Mouse (Mus musculus) liver, embryonic 16.5 days (tissue): ENCODE measurements around the gene Cyfip1. TPM values are rescaled to one million over a fixed set of nuclear protein-coding genes. Genes with fewer than 3 reads are reported as not detected.
A peak's percentile ranks its signal among the peaks of the same experiment; 100 is the strongest.

Experiments
- ATAC-seq: fragments of 200-750 bp; cut with Nextera tagmentation; 2 replicates; pipeline ENCODE4 v1.8.0; 2017; ENCODE audit warnings: low read depth, mild to moderate bottlenecking, moderate number of reproducible peaks, moderate library complexity
- H3K27ac ChIP-seq: fragments of 300-500 bp; sonication (generic); 2 replicates; pipeline ENCODE4 v1.5.1; 2014; ENCODE audit warnings: mild to moderate bottlenecking, low read length
- H3K27me3 ChIP-seq: fragments of 300-500 bp; sonication (generic); 2 replicates; pipeline ENCODE4 v1.6.1; 2014; ENCODE audit warnings: low read depth, low read length, mixed read lengths; ENCODE audit not compliant: control insufficient read depth, insufficient read depth
- H3K36me3 ChIP-seq: fragments of 300-500 bp; sonication (generic); 2 replicates; pipeline ENCODE4 v1.6.1; 2014; ENCODE audit warnings: mild to moderate bottlenecking; ENCODE audit not compliant: control insufficient read depth, insufficient read depth
- H3K4me1 ChIP-seq: fragments of 300-500 bp; sonication (generic); 2 replicates; pipeline ENCODE4 v1.6.1; 2014; ENCODE audit warnings: low read depth, low read length, mixed read lengths; ENCODE audit not compliant: control insufficient read depth
- H3K4me2 ChIP-seq: fragments of 300-500 bp; sonication (generic); 2 replicates; pipeline ENCODE4 v1.6.1; 2014; ENCODE audit warnings: low read depth, low read length, mixed read lengths
- H3K4me3 ChIP-seq: fragments of 300-500 bp; sonication (generic); 2 replicates; pipeline ENCODE4 v1.5.1; 2014; ENCODE audit warnings: low read depth, mild to moderate bottlenecking, low read length
- H3K9ac ChIP-seq: fragments of 300-500 bp; sonication (generic); 2 replicates; pipeline ENCODE4 v1.6.1; 2014; ENCODE audit warnings: low read depth, low read length
- H3K9me3 ChIP-seq: fragments of 300-500 bp; sonication (generic); replicated peaks from 2 replicates; pipeline ENCODE4 v1.6.1; 2016; ENCODE audit warnings: low read length; ENCODE audit not compliant: control insufficient read depth
- WGBS: fragments of 180-500 bp; shearing (Covaris S2); extraction: QIAGEN DNeasy Blood & Tissue Kit; methylation state at CpG from one replicate; pipeline ENCODE4 v1.1.7; 2014; ENCODE audit not compliant: insufficient replicate concordance; 5-methylcytosine and 5-hydroxymethylcytosine counted together
- polyA plus RNA-seq: library from polyadenylated mRNA; unstranded; fragments of >200 nt; fragmentation: Nextera tagmentation; extraction: Ambion mirVana; gene quantifications from 2 replicates; pipeline ENCODE4 v1.2.1, GENCODE M21; 2015

Gene Cyfip1
- polyA plus RNA-seq = 16.7 and 17.5 TPM in 2 replicates

DNA sequence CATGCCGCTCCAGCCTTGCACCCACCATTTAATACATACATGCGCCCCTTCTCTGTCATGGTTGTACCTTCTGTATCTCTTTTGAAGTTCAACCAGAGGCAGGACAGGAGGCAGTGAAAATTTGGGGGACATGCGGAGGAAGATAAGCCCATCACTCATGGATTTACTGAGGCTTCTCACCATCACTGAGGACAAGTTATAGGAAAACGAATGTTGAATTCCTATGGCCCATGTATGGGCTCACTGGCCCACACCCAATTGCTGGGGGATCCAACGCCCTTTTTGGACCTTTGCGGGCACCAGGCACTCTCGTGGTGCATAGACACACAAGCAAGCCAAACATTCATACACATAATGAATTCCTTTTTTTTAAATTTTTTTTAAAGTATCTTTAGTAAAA, at the start of gene Cyfip1:
Cyfip1 (plus strand) TSS at position 301 of the 400 bp plus-strand sequence.
- Histone ChIP-seq H3K27me3 (no peaks in the 10 kb centered on the region), H3K9me3 (no peaks in the 10 kb centered on the region), H3K27ac (peak within 1 kb of the TSS; percentile 75), H3K4me1 (peaks cover 3% of the 10 kb centered on the region; the same call in 1 of the 2 replicates), H3K4me3 (peak within 1 kb of the TSS; percentile 77), H3K36me3 (no peaks in the 10 kb centered on the region), H3K9ac (peak within 1 kb of the TSS; percentile 78), H3K4me2 (peak within 1 kb of the TSS; percentile 80)
- WGBS = 54% methylated on average over 7 of the region's 7 CpGs
- no peak for ATAC-seq

DNA sequence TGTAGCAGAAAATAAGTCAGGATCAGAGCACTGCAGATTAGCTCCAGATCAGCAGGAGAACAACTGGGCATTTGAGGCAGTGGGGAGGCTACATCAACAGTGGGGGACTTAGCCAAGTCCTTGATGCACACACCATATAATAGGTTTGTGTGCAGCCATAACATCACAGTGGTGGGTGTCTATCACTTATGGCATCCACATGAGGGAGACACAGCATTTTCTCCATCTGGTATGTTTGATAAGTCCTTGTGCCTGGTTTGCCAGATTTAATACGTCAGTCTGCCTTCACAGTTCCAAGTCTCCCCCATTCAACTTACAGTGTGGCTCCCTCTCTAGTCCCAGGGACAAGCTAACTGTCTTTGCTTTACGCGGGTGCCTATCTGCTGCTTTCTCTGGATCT, 49.3 kb upstream of the Cyfip1 start:
- 68% methylated on average over 3 of the region's 3 CpGs for WGBS
- H3K9ac ChIP-seq = no peak overlapping the region
- ATAC-seq = no peak
- no peak overlapping the region for H3K4me3 ChIP-seq
- no peaks in the 10 kb centered on the region for H3K27me3 ChIP-seq
- H3K36me3 ChIP-seq = peaks cover 12% of the 10 kb centered on the region
- no peak overlapping the region for H3K27ac ChIP-seq
- H3K4me2 ChIP-seq = no peak overlapping the region
- no peaks in the 10 kb centered on the region for H3K9me3 ChIP-seq
- peaks cover 16% of the 10 kb centered on the region for H3K4me1 ChIP-seq

DNA sequence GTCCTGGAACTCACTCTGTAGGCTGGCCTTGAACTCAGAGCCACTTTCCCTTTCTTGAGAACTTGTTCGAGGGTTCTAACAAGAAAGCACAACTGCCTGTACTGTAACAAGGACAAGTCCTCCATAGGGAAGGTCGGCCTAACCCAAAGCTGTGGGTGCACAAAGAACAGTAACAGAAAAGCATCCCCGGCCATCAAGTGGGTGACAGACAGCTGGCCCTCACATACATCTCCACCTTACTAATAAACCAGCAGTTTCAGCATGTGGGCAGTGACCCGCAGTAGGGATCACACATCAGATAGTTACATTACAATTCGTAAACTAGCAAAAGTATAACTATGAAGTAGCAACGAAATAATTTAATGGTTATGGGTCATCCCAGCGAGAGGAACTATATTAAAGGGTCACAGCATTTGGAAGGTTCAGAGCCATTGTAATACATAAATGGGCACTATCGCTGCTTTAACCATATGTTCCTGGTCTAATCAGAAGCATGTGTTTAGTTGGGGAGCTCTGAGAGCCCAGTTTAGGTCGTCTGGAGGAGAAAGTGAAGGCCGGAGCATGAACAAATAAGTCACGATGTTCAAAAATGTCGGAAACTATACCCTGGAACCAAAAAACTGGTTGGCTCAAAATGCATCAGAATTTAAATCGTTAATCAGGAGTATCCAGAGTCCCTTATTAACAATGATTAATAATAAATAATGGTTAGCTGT, 48.2 kb upstream of the Cyfip1 start:
- 37% methylated on average over 13 of the region's 13 CpGs for WGBS
- H3K4me3 ChIP-seq = peak overlapping the region; percentile 86
- H3K27me3 ChIP-seq = no peaks in the 10 kb centered on the region
- no peaks in the 10 kb centered on the region for H3K9me3 ChIP-seq
- peaks cover 16% of the 10 kb centered on the region for H3K4me1 ChIP-seq
- no peak overlapping the region for H3K27ac ChIP-seq
- H3K4me2 ChIP-seq = peak overlapping the region; percentile 75
- no peak for ATAC-seq
- H3K36me3 ChIP-seq = peaks cover 17% of the 10 kb centered on the region
- peak overlapping the region; percentile 83 for H3K9ac ChIP-seq

DNA sequence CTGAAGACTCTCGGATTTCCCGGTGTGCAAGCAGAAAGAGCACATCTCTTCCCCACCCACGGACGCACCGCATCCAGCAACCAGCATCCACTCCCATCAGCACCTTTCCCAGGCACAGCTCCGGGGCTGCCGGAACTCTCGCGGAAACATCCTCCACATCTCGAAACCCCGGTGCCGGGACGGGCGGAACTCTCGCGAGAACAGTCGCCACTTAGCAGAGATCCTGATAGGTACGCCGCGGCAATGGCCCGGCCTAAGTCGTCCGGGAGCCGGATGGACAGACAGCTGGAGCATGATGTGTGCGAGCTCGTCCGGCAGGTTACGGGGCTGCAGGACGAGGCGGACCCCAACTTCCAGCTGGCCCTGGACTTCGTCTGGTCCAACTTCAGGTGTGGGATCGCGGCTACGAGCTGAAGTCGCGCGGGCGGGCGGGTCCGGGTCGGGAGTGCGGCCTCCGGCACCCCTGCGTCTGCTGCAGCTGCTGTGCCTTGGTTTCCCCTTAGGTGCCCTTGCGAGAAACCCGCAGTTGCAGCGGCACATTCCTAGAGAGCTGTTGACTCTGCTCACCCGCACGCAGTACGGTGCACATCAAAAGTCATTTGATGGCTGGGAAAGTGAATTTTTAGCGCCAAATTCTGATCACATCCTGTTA, 47.5 kb upstream of the Cyfip1 start, which contains the start of gene Tubgcp5:
Tubgcp5 (plus strand) TSS at position 203 of the 652 bp plus-strand sequence.
- H3K4me1 ChIP-seq = peaks cover 16% of the 10 kb centered on the region
- H3K9ac ChIP-seq = peak within 1 kb of the TSS; percentile 83
- H3K36me3 ChIP-seq = peaks cover 17% of the 10 kb centered on the region
- H3K9me3 ChIP-seq = no peaks in the 10 kb centered on the region
- peak within 1 kb of the TSS; percentile 86 for H3K4me3 ChIP-seq
- H3K27me3 ChIP-seq = no peaks in the 10 kb centered on the region
- H3K27ac ChIP-seq = peak within 1 kb of the TSS; percentile 50; the same call in 1 of the 2 replicates
- peak; percentile 100 for ATAC-seq
- peak within 1 kb of the TSS; percentile 75 for H3K4me2 ChIP-seq
- WGBS = under 1% methylated on average over 51 of the region's 51 CpGs

DNA sequence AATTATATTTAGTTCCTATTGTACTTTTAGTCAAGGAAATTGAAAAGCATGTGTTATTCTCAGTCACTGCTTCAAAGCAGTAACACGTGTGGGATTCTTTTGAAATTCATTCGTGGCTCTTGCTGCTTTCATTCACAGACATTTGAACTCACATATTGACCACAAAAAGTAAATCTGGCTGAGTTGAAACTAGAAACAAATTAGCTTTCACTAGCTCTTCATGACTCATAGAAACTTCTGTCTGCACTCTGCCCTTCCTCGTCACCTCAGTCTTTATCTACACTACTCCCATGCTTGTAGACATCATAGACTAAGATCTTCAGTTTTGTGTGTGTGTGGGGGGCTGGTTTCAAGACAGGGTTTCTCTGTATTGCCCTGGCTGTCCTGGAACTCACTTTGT, 41.6 kb upstream of the Cyfip1 start:
- H3K4me1 ChIP-seq = peaks cover 7% of the 10 kb centered on the region
- H3K4me3 ChIP-seq = no peak overlapping the region
- 81% methylated on average over 3 of the region's 3 CpGs for WGBS
- H3K9me3 ChIP-seq = no peaks in the 10 kb centered on the region
- no peaks in the 10 kb centered on the region for H3K27me3 ChIP-seq
- H3K27ac ChIP-seq = no peak overlapping the region
- peaks cover 36% of the 10 kb centered on the region for H3K36me3 ChIP-seq
- no peak overlapping the region for H3K9ac ChIP-seq
- H3K4me2 ChIP-seq = no peak overlapping the region
- ATAC-seq = no peak

DNA sequence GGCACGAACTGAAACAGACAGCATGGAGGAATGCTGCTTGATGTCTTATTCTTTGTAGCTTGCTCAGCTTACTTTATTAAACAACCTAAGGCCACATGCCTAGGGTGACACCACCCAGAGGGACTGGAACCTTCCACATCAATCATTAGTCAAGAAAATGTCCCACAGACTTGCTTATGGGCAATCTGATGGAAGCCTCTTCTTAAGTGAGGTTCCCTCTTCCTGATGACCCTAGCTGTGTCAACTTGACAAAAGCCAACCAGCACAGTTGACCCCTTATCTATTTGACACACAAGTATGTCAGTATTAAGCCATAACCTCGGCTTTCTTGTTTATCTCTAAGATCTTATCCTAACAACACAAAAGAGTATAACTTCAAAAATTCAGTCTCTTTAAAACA, 31.6 kb upstream of the Cyfip1 start:
- no peak overlapping the region for H3K9ac ChIP-seq
- ATAC-seq = no peak
- WGBS = 53% methylated on average over 2 of the region's 2 CpGs
- no peak overlapping the region for H3K4me2 ChIP-seq
- no peaks in the 10 kb centered on the region for H3K27me3 ChIP-seq
- H3K4me3 ChIP-seq = no peak overlapping the region
- no peak overlapping the region for H3K27ac ChIP-seq
- peaks cover 18% of the 10 kb centered on the region for H3K36me3 ChIP-seq
- H3K4me1 ChIP-seq = no peaks in the 10 kb centered on the region
- no peaks in the 10 kb centered on the region for H3K9me3 ChIP-seq

DNA sequence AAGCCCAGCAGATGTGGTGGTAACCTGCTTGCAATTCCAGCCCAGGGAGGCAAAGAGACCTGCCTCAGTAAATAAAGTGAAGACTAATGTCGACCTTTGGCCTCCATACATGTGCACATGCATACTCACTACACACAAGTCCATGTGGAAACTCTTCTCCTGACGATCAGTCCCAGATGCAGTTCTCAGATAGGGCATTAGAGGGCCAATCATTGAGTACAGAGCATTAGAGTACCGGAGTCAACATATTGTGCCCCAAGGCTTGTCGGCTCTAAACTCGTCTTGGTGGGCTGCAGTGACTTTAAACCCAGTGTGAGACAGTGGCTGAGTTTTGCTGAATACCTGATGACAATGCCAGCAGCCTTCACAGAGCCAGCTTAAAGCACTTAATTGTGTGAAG, 17.1 kb upstream of the Cyfip1 start:
- H3K27me3 ChIP-seq = no peaks in the 10 kb centered on the region
- H3K4me2 ChIP-seq = no peak overlapping the region
- WGBS = 74% methylated on average over 5 of the region's 5 CpGs
- no peak overlapping the region for H3K9ac ChIP-seq
- H3K9me3 ChIP-seq = no peaks in the 10 kb centered on the region
- peaks cover 17% of the 10 kb centered on the region for H3K36me3 ChIP-seq
- no peak overlapping the region for H3K27ac ChIP-seq
- no peak for ATAC-seq
- H3K4me1 ChIP-seq = no peaks in the 10 kb centered on the region
- H3K4me3 ChIP-seq = no peak overlapping the region

DNA sequence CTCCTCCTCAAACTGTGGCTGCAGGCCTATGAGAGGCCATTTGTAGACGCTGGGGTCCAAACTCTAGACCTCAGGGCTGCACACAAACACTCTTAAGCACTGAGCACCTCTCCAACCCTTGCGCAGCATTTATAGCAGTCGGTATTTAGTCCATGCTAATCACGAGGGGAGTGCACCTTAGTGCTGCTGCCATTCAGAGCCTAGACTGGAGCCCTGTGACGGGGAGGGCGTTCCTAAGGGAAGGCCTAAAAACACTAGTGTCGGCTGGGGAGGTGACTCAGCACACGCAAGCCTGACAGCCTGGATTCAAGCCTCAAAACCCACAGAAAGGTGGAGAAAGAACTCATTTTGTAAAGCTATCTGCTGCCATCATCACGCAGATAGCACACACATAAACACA, 14.0 kb upstream of the Cyfip1 start:
- no peaks in the 10 kb centered on the region for H3K9me3 ChIP-seq
- H3K4me3 ChIP-seq = no peak overlapping the region
- peaks cover 15% of the 10 kb centered on the region for H3K36me3 ChIP-seq
- no peaks in the 10 kb centered on the region for H3K27me3 ChIP-seq
- no peak overlapping the region for H3K27ac ChIP-seq
- WGBS = 78% methylated on average over 9 of the region's 9 CpGs
- no peak overlapping the region for H3K9ac ChIP-seq
- ATAC-seq = no peak
- no peaks in the 10 kb centered on the region for H3K4me1 ChIP-seq
- H3K4me2 ChIP-seq = no peak overlapping the region

DNA sequence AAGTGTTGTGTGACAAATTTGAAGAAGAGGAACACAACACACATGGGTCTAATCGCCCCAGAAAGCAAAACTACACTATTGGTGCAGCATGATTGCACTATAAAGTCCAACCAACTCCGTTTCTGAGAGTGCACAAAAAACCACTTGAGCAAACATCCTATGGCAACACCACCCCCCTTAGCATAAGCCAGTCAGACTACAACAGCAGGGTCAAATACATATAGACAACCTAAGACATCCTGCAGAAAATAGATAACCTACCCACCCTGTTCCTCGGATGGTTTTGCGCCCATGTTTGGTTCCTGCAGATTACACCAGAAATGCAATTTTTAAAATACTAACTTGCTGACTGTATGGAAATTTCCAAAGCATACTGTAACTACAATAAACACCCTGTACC, 4.7 kb upstream of the Cyfip1 start:
- WGBS = 30% methylated on average over 4 of the region's 4 CpGs
- no peak overlapping the region for H3K4me2 ChIP-seq
- H3K27ac ChIP-seq = no peak overlapping the region
- no peaks in the 10 kb centered on the region for H3K9me3 ChIP-seq
- no peaks in the 10 kb centered on the region; the same call in 1 of the 2 replicates for H3K4me1 ChIP-seq
- no peak for ATAC-seq
- no peak overlapping the region for H3K4me3 ChIP-seq
- no peaks in the 10 kb centered on the region for H3K27me3 ChIP-seq
- H3K36me3 ChIP-seq = no peaks in the 10 kb centered on the region
- H3K9ac ChIP-seq = no peak overlapping the region
